Mouse (Mus musculus) forebrain, embryonic 11.5 days (tissue): ENCODE measurements at regions not wholly inside any gene's neighbourhood (a gene's known extent, or its start where the extent isn't known, plus 50 kb on each side); places are given as distances from the start of the nearest gene placed in this dataset.
A peak's percentile ranks its signal among the peaks of the same experiment; 100 is the strongest.

Source experiments
- ATAC-seq: fragments of 200-750 bp; cut with Nextera tagmentation; replicated peaks from 2 replicates; pipeline ENCODE4 v1.8.0; 2017; ENCODE audit warnings: moderate TSS enrichment; ENCODE audit not compliant: low FRiP score
- DNase-seq: peaks from one replicate; pipeline ENCODE4 v3.0.0-alpha.2; 2017; ENCODE audit warnings: low spot score
- H3K27ac ChIP-seq: fragments of 300-500 bp; sonication (generic); 2 replicates; pipeline ENCODE4 v1.5.1; 2014; ENCODE audit warnings: low read depth, low read length
- H3K27me3 ChIP-seq: fragments of 300-500 bp; sonication (generic); 2 replicates; pipeline ENCODE4 v1.6.1; 2014; ENCODE audit warnings: mild to moderate bottlenecking, low read length, mixed read lengths; ENCODE audit not compliant: control insufficient read depth, insufficient read depth
- H3K36me3 ChIP-seq: fragments of 300-500 bp; sonication (generic); 2 replicates; pipeline ENCODE4 v1.6.1; 2014; ENCODE audit warnings: mild to moderate bottlenecking, low read length, moderate library complexity, mixed read lengths; ENCODE audit not compliant: control insufficient read depth, insufficient read depth
- H3K4me1 ChIP-seq: fragments of 300-500 bp; sonication (generic); replicated peaks from 2 replicates; pipeline ENCODE4 v1.6.1; 2014; ENCODE audit warnings: low read length, mixed read lengths; ENCODE audit not compliant: control insufficient read depth, insufficient read depth
- H3K4me2 ChIP-seq: fragments of 300-500 bp; sonication (generic); 2 replicates; pipeline ENCODE4 v1.6.1; 2014; ENCODE audit warnings: low read depth, mild to moderate bottlenecking, low read length, moderate library complexity, mixed read lengths; ENCODE audit not compliant: severe bottlenecking
- H3K4me3 ChIP-seq: fragments of 300-500 bp; sonication (generic); 2 replicates; pipeline ENCODE4 v1.5.1; 2014; ENCODE audit warnings: low read depth, low read length
- H3K9ac ChIP-seq: fragments of 300-500 bp; sonication (generic); 2 replicates; pipeline ENCODE4 v1.6.1; 2014; ENCODE audit warnings: low read length
- H3K9me3 ChIP-seq: fragments of 300-500 bp; sonication (generic); 2 replicates; pipeline ENCODE4 v1.6.1; 2016; ENCODE audit warnings: low read length, mixed read lengths; ENCODE audit not compliant: control insufficient read depth
- WGBS: fragments of 180-500 bp; shearing (Covaris S2); extraction: QIAGEN DNeasy Blood & Tissue Kit; methylation state at CpG from one replicate; pipeline ENCODE4 v1.1.7; 2014; 5-methylcytosine and 5-hydroxymethylcytosine counted together

DNA sequence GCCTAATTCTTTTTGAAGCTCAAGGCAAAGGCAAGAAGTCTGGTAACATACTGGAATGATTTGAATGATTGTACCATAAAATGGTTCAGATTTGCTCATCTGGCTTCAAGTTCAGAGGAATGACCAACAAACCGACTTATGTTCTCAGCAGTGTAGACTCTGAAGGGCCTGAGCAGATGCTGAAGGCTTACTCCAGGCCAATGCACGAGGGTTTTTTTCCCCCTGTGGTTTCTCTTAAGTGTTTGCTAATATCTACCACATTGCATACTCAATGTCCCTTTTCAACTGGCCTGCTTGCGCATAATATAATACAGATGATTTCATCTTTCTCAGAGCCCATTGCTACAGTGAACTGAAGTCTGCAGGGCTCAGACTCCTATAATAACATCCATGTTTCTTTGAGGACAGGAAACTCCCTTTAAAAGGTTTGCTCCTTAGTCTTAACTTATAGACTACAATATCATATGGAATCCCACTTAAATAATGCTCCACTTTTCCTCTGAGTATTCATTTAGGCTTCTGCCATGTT lies 1182.5 kb downstream of the Slc22a22 start:
- H3K9me3 ChIP-seq: no peaks in the 10 kb centered on the region
- no peak overlapping the region for H3K4me3 ChIP-seq
- H3K27me3 ChIP-seq: no peaks in the 10 kb centered on the region
- no peaks in the 10 kb centered on the region for H3K36me3 ChIP-seq
- 77% methylated on average over 3 of the region's 3 CpGs for WGBS
- no peak for ATAC-seq
- no peak overlapping the region for H3K9ac ChIP-seq
- H3K4me2 ChIP-seq: no peak overlapping the region
- no peaks in the 10 kb centered on the region for H3K4me1 ChIP-seq
- no peak for DNase-seq
- H3K27ac ChIP-seq: no peak overlapping the region

DNA sequence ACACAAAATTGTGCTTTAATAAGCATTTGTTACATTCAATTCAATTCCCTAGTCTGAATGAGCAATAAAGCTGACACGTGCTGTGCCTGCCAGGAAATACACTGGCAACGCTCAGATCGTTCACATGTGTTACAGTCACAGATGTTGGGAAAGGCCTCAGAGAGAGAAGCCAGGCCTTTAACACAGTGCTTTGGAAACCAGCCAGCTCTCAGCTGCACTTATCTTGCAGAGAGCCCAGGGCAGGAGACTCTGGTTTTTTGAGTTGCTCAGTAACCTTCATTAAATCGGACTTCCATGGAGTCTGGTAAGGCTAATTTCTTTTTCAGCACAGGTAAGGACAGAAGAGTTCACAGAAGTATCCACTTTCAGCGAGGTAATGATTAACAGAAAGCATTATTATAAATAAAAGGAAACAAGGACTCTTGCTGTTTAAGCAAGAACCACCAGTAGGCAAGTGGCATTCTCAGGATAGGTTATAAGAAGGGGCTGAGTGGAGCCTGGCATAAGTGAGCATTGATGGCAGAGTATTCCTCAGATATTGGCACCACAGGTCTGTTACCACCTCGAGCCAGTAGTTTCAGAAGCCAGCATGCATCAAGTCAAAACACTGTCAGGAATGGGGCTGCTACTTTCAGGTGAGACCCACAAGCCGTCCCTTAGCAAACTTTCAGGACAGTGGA lies 1198.7 kb downstream of the Slc22a22 start:
- DNase-seq (no peak), ATAC-seq (0 out of 2 replicates have a peak, but pooled peaks have one; percentile 30)
- no peak overlapping the region for H3K27ac ChIP-seq

DNA sequence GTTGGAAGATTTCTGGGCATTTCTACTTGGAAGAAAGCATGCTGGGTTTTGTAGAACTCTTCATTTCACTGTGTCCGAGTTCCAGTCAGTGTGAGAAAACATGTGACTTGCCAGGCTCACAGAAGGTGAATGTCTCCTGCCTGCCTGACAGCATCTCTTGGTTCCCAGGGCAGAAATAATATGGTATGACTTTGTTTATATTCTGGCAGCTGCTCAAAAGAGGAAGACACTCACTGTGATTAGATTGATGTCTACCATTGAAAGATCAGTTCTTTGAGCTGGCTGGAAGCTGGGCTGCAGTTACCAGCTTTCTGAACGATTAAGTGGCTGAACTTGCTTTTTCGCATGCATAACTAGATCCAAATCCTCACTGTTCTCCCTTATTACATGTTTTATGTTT lies 1199.4 kb downstream of the Slc22a22 start:
- Histone ChIP-seq H3K27me3 (no peaks in the 10 kb centered on the region), H3K9ac (no peak overlapping the region), H3K27ac (no peak overlapping the region), H3K4me3 (no peak overlapping the region), H3K36me3 (no peaks in the 10 kb centered on the region), H3K4me2 (no peak overlapping the region), H3K9me3 (no peaks in the 10 kb centered on the region), H3K4me1 (peaks cover 2% of the 10 kb centered on the region; the same call in 1 of the 2 replicates)
- ATAC-seq (no peak), DNase-seq (no peak)
- WGBS: 67% methylated on average over 3 of the region's 3 CpGs

More for the DNA sequence above, 1198.7 kb downstream of the Slc22a22 start:
- Histone ChIP-seq H3K4me3 (no peak overlapping the region), H3K9me3 (no peaks in the 10 kb centered on the region), H3K36me3 (no peaks in the 10 kb centered on the region), H3K9ac (no peak overlapping the region), H3K4me2 (no peak overlapping the region), H3K4me1 (peaks cover 2% of the 10 kb centered on the region; the same call in 1 of the 2 replicates), H3K27me3 (no peaks in the 10 kb centered on the region)
- WGBS: 71% methylated on average over 7 of the region's 7 CpGs

DNA sequence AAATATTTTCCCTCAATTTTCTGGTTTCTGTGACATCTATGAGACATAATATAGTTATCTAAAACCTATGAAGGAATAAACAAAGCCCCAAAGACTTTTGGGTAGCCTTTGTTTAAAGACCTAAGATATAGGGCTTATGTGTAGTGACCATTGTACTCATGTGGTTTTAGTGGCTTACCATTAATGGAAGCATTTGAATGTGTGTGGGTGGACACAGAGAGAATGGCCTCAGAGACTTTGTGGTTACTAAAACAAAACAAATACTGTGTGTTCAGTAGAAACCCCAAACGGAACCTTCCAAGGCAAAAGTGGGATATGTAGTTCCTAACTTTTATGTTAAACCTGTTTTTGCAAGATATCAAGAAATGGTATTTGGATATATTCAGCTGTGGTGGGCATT lies 1228.7 kb downstream of the Slc22a22 start:
- ATAC-seq: no peak
- H3K27ac ChIP-seq: no peak overlapping the region
- 78% methylated on average over 1 of the region's 1 CpGs for WGBS

DNA sequence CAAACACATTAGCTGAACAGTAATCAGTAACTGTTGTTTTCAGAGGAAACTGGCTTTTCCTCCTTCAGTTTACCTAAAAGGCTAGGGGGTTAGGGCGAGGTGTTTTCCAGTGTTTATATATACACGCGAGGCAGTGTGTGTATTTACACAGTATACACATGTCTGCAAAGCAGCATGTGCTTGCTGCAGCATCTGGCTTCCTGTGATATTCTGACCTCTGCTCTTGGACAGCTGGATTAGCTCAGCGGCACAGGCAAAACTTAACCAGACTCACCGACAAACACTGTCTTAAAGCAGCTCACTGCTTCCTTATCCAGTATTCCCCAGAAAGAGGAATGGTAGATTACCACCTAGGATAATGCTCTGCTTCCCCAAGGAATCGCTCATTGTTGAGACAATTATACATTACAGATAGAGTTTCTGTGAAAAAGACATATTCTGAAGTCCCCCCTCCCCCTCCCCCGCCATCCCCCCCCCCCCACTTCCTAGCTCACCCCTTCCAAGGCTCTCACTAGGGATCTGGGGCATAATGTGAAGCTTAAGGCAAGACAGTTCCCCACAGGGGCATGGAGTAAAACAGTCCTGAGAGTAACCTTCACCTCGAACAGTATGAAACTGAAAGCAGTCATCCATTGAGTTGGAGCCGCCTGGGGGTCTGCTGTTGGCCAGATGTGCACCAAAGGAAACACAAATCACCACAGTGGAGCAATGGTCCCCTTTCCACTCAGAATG lies 1233.3 kb downstream of the Slc22a22 start:
- Histone ChIP-seq H3K27me3 (no peaks in the 10 kb centered on the region), H3K9me3 (no peaks in the 10 kb centered on the region), H3K36me3 (no peaks in the 10 kb centered on the region), H3K4me2 (no peak overlapping the region), H3K9ac (no peak overlapping the region), H3K4me3 (no peak overlapping the region), H3K27ac (no peak overlapping the region), H3K4me1 (no peaks in the 10 kb centered on the region)
- WGBS: 84% methylated on average over 9 of the region's 9 CpGs
- DNase-seq (no peak), ATAC-seq (no peak)

More for the DNA sequence above, 1228.7 kb downstream of the Slc22a22 start:
- Histone ChIP-seq H3K4me2 (no peak overlapping the region), H3K36me3 (no peaks in the 10 kb centered on the region), H3K4me1 (no peaks in the 10 kb centered on the region), H3K4me3 (no peak overlapping the region), H3K27me3 (no peaks in the 10 kb centered on the region), H3K9me3 (no peaks in the 10 kb centered on the region), H3K9ac (no peak overlapping the region)
- no peak for DNase-seq

DNA sequence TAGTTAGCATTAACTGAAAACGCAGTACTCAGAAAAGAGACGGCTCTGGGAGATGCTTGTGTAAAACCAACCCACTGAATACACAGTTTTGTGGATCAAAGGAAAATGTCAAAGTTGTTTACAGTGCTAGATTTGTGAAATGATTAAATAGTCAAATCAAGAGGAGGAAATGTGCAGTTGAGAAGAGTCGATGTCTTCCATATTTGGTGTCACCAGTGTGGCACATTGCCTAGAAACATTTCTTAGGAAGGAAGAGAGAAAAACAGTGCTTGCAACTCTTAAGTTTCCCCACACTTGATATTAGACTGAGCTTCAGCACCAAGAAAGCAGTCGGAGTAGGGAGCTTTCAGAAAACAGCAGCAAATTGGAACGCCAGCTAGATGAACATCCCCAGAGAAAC lies 1274.9 kb downstream of the Slc22a22 start:
- no peak overlapping the region for H3K9ac ChIP-seq
- no peak overlapping the region for H3K27ac ChIP-seq
- DNase-seq: no peak
- no peaks in the 10 kb centered on the region for H3K9me3 ChIP-seq
- H3K36me3 ChIP-seq: no peaks in the 10 kb centered on the region
- no peak for ATAC-seq
- H3K4me2 ChIP-seq: no peak overlapping the region
- no peak overlapping the region for H3K4me3 ChIP-seq
- no peaks in the 10 kb centered on the region for H3K27me3 ChIP-seq
- WGBS: 89% methylated on average over 5 of the region's 5 CpGs
- H3K4me1 ChIP-seq: no peaks in the 10 kb centered on the region

DNA sequence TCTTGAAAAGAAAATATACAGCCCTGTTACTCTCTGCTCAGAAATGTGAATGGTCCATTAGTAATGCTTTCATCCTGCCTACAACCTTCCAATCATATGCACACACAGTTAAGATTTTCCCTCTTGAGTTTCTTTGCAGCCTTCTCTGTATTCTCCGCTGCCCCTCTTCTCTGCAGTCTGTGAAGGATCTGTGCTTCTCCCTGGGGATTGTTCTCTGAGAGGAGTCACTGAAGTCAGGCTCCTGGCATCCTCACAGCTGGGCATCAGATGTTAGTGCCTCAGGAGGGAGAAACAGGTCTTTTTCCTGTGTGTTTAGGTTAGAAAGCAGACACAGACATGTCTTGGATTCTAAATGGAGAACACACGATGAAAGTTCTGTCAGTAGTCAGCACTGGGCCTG lies 1278.1 kb downstream of the Slc22a22 start:
- H3K27ac ChIP-seq: no peak overlapping the region
- no peak overlapping the region for H3K4me2 ChIP-seq
- no peak for ATAC-seq
- H3K9me3 ChIP-seq: no peaks in the 10 kb centered on the region
- H3K4me1 ChIP-seq: no peaks in the 10 kb centered on the region
- H3K36me3 ChIP-seq: no peaks in the 10 kb centered on the region
- H3K27me3 ChIP-seq: no peaks in the 10 kb centered on the region
- H3K4me3 ChIP-seq: no peak overlapping the region
- no peak for DNase-seq
- no peak overlapping the region for H3K9ac ChIP-seq
- WGBS: 68% methylated on average over 2 of the region's 2 CpGs

DNA sequence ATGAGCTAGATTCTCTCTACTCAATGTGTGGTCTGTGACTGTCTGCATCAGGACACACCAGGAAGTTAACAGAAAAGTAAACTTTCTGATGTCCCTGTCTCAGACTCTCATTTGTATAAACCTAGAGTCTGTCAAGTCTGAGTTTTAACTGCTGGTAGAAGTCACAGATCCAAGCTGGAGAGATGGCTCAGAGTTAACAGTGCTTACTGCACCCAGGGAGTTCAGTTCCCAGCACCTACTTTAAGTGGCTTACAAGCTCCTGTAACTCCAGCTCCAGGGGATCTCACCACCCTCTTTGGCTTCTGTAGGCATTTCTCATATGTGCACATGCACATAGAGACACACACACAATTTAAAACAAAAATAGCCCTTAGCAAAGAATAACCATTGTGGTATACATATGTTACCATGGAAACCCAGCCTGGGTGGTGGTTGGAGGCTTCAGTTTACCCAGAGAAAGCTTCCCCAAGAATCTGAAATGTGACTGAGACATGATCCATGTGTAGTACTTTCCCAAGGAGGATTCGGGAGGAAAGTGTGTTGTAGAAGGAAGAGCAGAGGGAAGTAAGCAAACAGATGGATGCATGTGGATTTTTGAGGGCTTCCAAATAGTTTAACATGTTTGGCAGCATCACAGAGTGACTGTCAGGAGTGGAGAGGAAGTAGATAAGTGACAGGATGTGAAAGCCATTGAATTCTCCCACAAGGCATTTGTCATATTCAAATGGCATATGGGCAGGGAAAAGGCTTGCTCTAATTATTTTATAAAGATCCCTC lies 1279.8 kb downstream of the Slc22a22 start:
- Histone ChIP-seq H3K9me3 (no peaks in the 10 kb centered on the region), H3K4me2 (no peak overlapping the region), H3K36me3 (no peaks in the 10 kb centered on the region), H3K27ac (no peak overlapping the region), H3K27me3 (no peaks in the 10 kb centered on the region), H3K4me1 (no peaks in the 10 kb centered on the region), H3K9ac (no peak overlapping the region), H3K4me3 (no peak overlapping the region)
- DNase-seq: no peak
- no peak for ATAC-seq
- WGBS: 72% methylated on average over 1 of the region's 1 CpGs
